Mouse (Mus musculus): ENCODE results near the gene Gm867. TPM values are rescaled to one million over a fixed set of nuclear protein-coding genes. Genes with fewer than 3 reads are reported as not detected.

Gm867 gene
- polyA plus RNA-seq, 1 experiment, result 0.54 TPM

DNA sequence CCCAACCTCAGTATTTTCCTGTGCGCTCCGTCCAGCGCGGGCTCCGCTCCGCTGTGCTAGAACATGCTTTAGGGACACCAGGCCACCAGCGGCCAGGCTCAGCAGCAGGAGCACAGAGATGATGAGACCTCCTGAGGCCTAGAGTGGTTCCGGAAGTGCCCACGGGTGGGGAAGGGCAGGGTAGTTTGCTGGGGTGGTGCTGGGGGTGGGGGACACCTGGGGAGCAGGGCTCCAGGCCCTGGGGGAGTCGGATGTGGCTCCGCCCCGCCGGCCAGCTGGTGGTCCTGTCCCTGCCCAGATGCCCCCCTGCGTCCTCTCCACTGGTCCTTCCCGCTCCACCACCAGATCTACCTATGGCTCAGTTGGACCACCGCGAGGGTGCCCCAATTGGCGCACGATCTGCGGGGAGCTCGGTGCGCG is 10.3 kb upstream of the Gm867 start:
- peak overlapping the region; percentile 46 for H3K4me3 ChIP-seq (replicated peaks; ENCODE audit: insufficient read depth, low read depth, low read length)
- no peak overlapping the region for H3K27ac ChIP-seq (ENCODE audit: insufficient read depth, low read length)
- WGBS, result 8% methylated on average over 23 of the region's 23 CpGs
- no peaks in the 10 kb centered on the region for H3K4me1 ChIP-seq (ENCODE audit: control insufficient read depth, insufficient read depth, low read length)
- no peak for TF ChIP-seq CTCF (IDR thresholded peaks at IDR 0.05; ENCODE audit: borderline replicate concordance, insufficient read depth, low read depth, low read length)
- TF ChIP-seq POLR2A (IDR thresholded peaks at IDR 0.05; ENCODE audit: borderline replicate concordance, insufficient read depth, low read length), result no peak
- no peak for DNase-seq
- no peaks in the 10 kb centered on the region for H3K27me3 ChIP-seq (ENCODE audit: control insufficient read depth, insufficient read depth, low read length)

DNA sequence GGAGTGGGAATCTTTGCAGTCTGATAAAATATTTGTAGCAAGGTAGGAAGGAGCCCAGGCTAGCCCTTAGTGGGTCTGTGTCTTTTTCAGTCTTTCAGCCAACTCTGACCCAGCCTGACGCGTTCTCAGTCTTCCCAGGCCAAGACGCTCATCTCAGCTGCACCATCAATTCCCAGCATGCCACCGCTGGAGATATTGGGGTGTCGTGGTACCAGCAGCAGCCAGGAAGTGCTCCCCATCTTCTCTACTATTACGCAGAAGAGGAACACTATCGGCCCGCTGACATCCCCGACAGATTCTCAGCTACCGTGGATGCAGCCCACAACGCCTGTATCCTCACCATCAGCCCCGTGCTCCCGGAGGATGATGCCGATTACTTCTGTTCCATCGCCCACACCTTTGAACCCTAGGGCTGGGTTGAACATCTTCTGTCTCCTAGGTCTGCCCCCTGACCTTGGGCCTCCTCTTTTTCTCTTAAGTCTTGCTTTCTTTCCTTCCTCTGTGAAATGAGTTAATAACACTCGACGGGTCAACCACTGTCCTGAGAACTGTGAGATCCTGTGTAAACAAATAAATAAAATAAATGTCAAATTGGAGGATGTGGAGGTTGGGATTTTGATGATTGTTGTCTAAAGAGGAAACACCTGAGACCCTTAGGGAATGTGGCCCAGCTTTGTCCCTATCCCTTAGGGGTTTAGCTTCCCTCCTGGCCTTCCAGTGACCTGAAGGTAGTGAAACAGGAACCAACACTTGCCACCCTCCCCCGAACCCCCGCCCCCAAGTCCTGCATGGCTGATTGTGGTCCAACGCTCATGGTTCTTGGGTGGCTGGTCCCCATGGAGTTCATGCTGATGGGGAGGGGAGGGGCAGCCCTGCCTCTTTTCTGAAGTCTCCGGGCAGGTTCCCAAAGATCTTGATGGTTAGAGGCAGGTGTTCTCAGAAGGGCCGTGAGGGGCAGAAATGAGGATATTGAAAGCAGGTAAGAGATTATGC is 8.9 kb upstream of the Gm867 start:
- Histone ChIP-seq H3K27ac (ENCODE audit: insufficient read depth, low read length) (no peak overlapping the region), H3K4me1 (ENCODE audit: control insufficient read depth, insufficient read depth, low read length) (no peaks in the 10 kb centered on the region), H3K4me3 (replicated peaks; ENCODE audit: insufficient read depth, low read depth, low read length) (no peak overlapping the region), H3K27me3 (ENCODE audit: control insufficient read depth, insufficient read depth, low read length) (no peaks in the 10 kb centered on the region)
- 84% methylated on average over 22 of the region's 22 CpGs for WGBS
- DNase-seq, result no peak
- no peak for TF ChIP-seq CTCF (IDR thresholded peaks at IDR 0.05; ENCODE audit: borderline replicate concordance, insufficient read depth, low read depth, low read length)
- TF ChIP-seq POLR2A (IDR thresholded peaks at IDR 0.05; ENCODE audit: borderline replicate concordance, insufficient read depth, low read length), result no peak

DNA sequence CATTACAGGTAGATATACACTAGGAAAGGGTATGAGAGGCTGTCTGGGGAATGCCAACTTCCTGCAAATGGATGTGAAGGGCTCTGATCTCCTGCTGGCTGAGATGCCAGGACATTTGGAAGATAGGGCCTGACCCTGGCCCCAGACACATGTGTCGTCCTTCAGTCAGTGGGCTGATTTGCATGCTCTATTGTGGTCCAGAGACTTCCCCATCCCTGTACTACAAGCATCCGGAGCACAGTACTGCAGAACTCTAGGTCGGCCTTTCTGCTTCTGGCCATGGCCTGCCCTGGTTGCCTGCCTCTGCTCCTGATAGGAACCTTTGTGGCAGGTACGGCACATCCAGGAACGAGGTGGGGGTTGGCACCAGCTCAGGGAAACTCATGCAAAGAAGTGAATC is 7.6 kb upstream of the Gm867 start:
- H3K27ac ChIP-seq (ENCODE audit: insufficient read depth, low read length), result no peak overlapping the region
- no peak overlapping the region for H3K4me3 ChIP-seq (replicated peaks; ENCODE audit: insufficient read depth, low read depth, low read length)
- no peaks in the 10 kb centered on the region for H3K4me1 ChIP-seq (ENCODE audit: control insufficient read depth, insufficient read depth, low read length)
- no peak for TF ChIP-seq POLR2A (IDR thresholded peaks at IDR 0.05; ENCODE audit: borderline replicate concordance, insufficient read depth, low read length)
- TF ChIP-seq CTCF (IDR thresholded peaks at IDR 0.05; ENCODE audit: borderline replicate concordance, insufficient read depth, low read depth, low read length), result no peak
- no peak for DNase-seq
- WGBS, result 77% methylated on average over 5 of the region's 5 CpGs
- no peaks in the 10 kb centered on the region for H3K27me3 ChIP-seq (ENCODE audit: control insufficient read depth, insufficient read depth, low read length)

DNA sequence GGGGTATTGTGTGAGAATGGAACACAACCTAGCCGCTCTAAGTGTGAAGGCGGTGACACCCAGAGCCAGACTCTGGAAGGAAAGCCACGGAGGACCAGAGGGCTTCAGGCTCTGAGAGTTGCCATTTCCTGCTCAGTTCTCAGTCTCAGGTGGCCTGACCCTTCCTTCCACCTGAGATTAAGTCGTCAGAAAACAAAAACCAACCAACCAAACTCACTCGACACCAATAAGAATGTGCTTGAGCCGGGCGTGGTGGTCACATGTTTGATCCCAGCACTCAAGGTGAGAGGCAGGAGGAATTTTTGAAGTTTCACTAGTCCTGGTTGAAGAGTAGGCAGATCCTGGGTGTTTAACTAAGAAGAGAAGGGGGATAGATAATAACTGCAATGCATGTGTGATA is 5.4 kb upstream of the Gm867 start:
- no peak overlapping the region for H3K27ac ChIP-seq (ENCODE audit: insufficient read depth, low read length)
- TF ChIP-seq POLR2A (IDR thresholded peaks at IDR 0.05; ENCODE audit: borderline replicate concordance, insufficient read depth, low read length), result no peak
- TF ChIP-seq CTCF (IDR thresholded peaks at IDR 0.05; ENCODE audit: borderline replicate concordance, insufficient read depth, low read depth, low read length), result no peak
- H3K27me3 ChIP-seq (ENCODE audit: control insufficient read depth, insufficient read depth, low read length), result no peaks in the 10 kb centered on the region
- no peaks in the 10 kb centered on the region for H3K4me1 ChIP-seq (ENCODE audit: control insufficient read depth, insufficient read depth, low read length)
- H3K4me3 ChIP-seq (replicated peaks; ENCODE audit: insufficient read depth, low read depth, low read length), result no peak overlapping the region
- DNase-seq, result no peak
- 92% methylated on average over 7 of the region's 7 CpGs for WGBS

DNA sequence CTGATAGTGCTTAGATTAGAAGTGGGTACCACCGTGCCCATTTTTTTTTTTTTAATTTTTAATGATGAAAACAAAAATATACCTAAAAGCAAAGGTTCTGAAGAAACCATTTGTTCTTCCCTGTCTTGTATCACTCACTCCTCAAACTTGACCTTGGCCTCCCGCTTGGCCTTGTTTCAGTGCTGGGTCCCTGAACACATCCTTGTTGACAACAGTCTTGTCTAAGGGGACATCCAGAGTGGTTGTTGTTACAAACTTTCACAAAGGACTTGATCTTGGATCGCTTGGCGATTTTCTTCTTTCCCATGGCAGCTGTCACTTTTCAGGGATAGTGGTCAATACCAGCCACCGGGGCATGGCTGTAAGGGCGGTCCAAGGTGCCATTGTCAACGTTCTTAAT is 4.7 kb upstream of the Gm867 start:
- 94% methylated on average over 7 of the region's 7 CpGs for WGBS
- no peaks in the 10 kb centered on the region for H3K27me3 ChIP-seq (ENCODE audit: control insufficient read depth, insufficient read depth, low read length)
- H3K27ac ChIP-seq (ENCODE audit: insufficient read depth, low read length), result no peak overlapping the region
- no peak for DNase-seq
- TF ChIP-seq CTCF (IDR thresholded peaks at IDR 0.05; ENCODE audit: borderline replicate concordance, insufficient read depth, low read depth, low read length) (no peak), POLR2A (IDR thresholded peaks at IDR 0.05; ENCODE audit: borderline replicate concordance, insufficient read depth, low read length) (no peak)
- no peaks in the 10 kb centered on the region for H3K4me1 ChIP-seq (ENCODE audit: control insufficient read depth, insufficient read depth, low read length)
- no peak overlapping the region for H3K4me3 ChIP-seq (replicated peaks; ENCODE audit: insufficient read depth, low read depth, low read length)

DNA sequence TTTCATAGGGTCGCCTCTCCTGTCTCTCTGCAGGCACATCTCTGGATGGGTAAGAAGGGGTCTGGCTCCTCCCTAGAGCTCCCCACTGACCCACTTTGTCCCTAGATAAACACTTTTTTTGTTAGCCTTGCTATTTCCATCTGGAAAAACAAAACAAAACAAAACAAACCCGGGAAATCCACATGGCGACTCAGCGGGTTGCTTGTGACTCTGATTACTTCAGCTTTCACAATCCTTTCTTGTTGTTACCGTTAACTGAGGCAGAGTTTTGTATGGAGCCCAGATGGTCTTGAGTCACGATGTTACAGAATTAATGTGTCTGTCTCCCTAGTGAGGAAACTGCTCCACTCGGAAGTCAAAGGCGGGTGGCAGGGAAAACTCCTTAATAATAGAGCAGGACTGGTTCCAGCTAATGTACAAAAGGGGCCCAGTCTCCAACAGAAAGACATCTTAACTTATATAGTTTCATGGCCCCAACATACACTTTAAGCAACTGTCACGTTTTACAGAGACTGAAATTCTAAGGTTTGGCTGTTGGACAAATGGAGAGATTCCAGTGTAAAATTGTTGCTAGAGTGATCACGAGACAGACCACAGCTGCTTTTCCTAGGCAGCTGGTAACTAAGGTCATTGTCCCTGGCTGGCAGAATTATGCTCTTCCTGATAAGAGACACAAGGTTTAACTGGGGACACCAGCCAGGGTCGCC is 3.7 kb upstream of the Gm867 start:
- WGBS, result 29% methylated on average over 11 of the region's 11 CpGs
- Histone ChIP-seq H3K4me3 (replicated peaks; ENCODE audit: insufficient read depth, low read depth, low read length) (no peak overlapping the region), H3K27ac (ENCODE audit: insufficient read depth, low read length) (no peak overlapping the region), H3K27me3 (ENCODE audit: control insufficient read depth, insufficient read depth, low read length) (no peaks in the 10 kb centered on the region), H3K4me1 (ENCODE audit: control insufficient read depth, insufficient read depth, low read length) (no peaks in the 10 kb centered on the region)
- DNase-seq, result no peak
- TF ChIP-seq CTCF (IDR thresholded peaks at IDR 0.05; ENCODE audit: borderline replicate concordance, insufficient read depth, low read depth, low read length), result no peak
- no peak for TF ChIP-seq POLR2A (IDR thresholded peaks at IDR 0.05; ENCODE audit: borderline replicate concordance, insufficient read depth, low read length)

DNA sequence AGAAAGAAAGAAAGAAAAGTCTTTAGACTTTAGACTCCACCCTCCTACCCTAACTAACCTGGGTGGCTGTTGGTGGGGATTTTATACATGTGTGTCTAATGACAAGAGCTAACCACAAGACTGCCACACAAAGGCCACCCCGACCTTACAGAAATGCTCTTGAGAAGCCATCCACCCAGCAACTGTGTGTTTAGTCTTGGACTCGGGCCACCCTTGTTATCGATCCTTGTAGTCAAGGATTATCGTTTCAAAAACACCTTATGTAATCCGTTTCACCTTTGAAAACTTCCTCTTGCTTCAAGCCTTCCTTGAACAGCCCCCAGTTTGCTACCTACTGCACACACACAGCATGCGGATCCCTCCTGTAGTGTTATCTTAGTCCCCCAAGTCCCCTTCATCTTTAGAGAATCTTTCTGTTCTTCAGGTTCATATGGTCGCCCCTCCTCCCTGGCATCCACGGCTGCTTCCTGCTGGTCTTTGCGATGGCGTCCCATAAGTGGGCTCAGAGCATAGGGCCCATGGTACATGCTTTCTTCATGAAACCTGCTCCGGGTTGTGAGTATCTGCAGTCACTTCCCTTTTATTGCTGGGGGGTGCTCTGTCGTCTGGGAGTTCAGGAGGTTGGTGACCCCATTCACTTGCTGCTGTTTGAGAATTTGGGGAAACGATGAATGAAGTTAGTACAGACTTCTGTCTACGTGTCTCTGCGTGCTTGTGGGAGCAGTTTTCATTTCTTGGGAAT is 2.4 kb upstream of the Gm867 start, which contains the start of gene Vpreb3:
TSS of gene Vpreb3 (plus strand) at position 322 of the 742 bp plus-strand sequence.
- H3K27ac ChIP-seq (ENCODE audit: insufficient read depth, low read length), result no peak within 1 kb of the TSS
- DNase-seq, result no peak
- no peak within 1 kb of the TSS for H3K4me3 ChIP-seq (replicated peaks; ENCODE audit: insufficient read depth, low read depth, low read length)
- no peak for TF ChIP-seq CTCF (IDR thresholded peaks at IDR 0.05; ENCODE audit: borderline replicate concordance, insufficient read depth, low read depth, low read length)
- no peak for TF ChIP-seq POLR2A (IDR thresholded peaks at IDR 0.05; ENCODE audit: borderline replicate concordance, insufficient read depth, low read length)
- 0 out of 2 replicates have a peak, but pooled peaks cover 4% of the 10 kb centered on the region for H3K4me1 ChIP-seq (ENCODE audit: control insufficient read depth, insufficient read depth, low read length)
- H3K27me3 ChIP-seq (ENCODE audit: control insufficient read depth, insufficient read depth, low read length), result no peaks in the 10 kb centered on the region
- WGBS, result 85% methylated on average over 15 of the region's 15 CpGs
